Mouse (Mus musculus) liver, embryonic 16.5 days (tissue): ENCODE measurements around the gene Ric1. TPM values are rescaled to one million over a fixed set of nuclear protein-coding genes. Genes with fewer than 3 reads are reported as not detected.

Experiments
- ATAC-seq: fragments of 200-750 bp; cut with Nextera tagmentation; 2 replicates; pipeline ENCODE4 v1.8.0; 2017; ENCODE audit warnings: low read depth, mild to moderate bottlenecking, moderate number of reproducible peaks, moderate library complexity
- H3K27ac ChIP-seq: fragments of 300-500 bp; sonication (generic); 2 replicates; pipeline ENCODE4 v1.5.1; 2014; ENCODE audit warnings: mild to moderate bottlenecking, low read length
- H3K27me3 ChIP-seq: fragments of 300-500 bp; sonication (generic); 2 replicates; pipeline ENCODE4 v1.6.1; 2014; ENCODE audit warnings: low read depth, low read length, mixed read lengths; ENCODE audit not compliant: control insufficient read depth, insufficient read depth
- H3K36me3 ChIP-seq: fragments of 300-500 bp; sonication (generic); 2 replicates; pipeline ENCODE4 v1.6.1; 2014; ENCODE audit warnings: mild to moderate bottlenecking; ENCODE audit not compliant: control insufficient read depth, insufficient read depth
- H3K4me1 ChIP-seq: fragments of 300-500 bp; sonication (generic); 2 replicates; pipeline ENCODE4 v1.6.1; 2014; ENCODE audit warnings: low read depth, low read length, mixed read lengths; ENCODE audit not compliant: control insufficient read depth
- H3K4me2 ChIP-seq: fragments of 300-500 bp; sonication (generic); 2 replicates; pipeline ENCODE4 v1.6.1; 2014; ENCODE audit warnings: low read depth, low read length, mixed read lengths
- H3K4me3 ChIP-seq: fragments of 300-500 bp; sonication (generic); 2 replicates; pipeline ENCODE4 v1.5.1; 2014; ENCODE audit warnings: low read depth, mild to moderate bottlenecking, low read length
- H3K9ac ChIP-seq: fragments of 300-500 bp; sonication (generic); 2 replicates; pipeline ENCODE4 v1.6.1; 2014; ENCODE audit warnings: low read depth, low read length
- H3K9me3 ChIP-seq: fragments of 300-500 bp; sonication (generic); replicated peaks from 2 replicates; pipeline ENCODE4 v1.6.1; 2016; ENCODE audit warnings: low read length; ENCODE audit not compliant: control insufficient read depth
- WGBS: fragments of 180-500 bp; shearing (Covaris S2); extraction: QIAGEN DNeasy Blood & Tissue Kit; methylation state at CpG from one replicate; pipeline ENCODE4 v1.1.7; 2014; ENCODE audit not compliant: insufficient replicate concordance; 5-methylcytosine and 5-hydroxymethylcytosine counted together
- polyA plus RNA-seq: library from polyadenylated mRNA; unstranded; fragments of >200 nt; fragmentation: Nextera tagmentation; extraction: Ambion mirVana; gene quantifications from 2 replicates; pipeline ENCODE4 v1.2.1, GENCODE M21; 2015

Gene Ric1
- 3.2 and 3.6 TPM in 2 replicates for polyA plus RNA-seq

- Histone ChIP-seq H3K27ac (peak within 1 kb of the TSS; percentile 95), H3K4me3 (peak within 1 kb of the TSS; percentile 80), H3K9me3 (no peaks in the 10 kb centered on the region), H3K27me3 (no peaks in the 10 kb centered on the region), H3K9ac (peak within 1 kb of the TSS; percentile 82), H3K4me2 (peak within 1 kb of the TSS; percentile 93), H3K4me1 (peaks cover 11% of the 10 kb centered on the region), H3K36me3 (no peaks in the 10 kb centered on the region)
- ATAC-seq: peak; percentile 98
- WGBS: under 1% methylated on average over 60 of the region's 80 CpGs
Observed at GRCm38 (mm10) chr19:29521637-29522435, at the start of gene Ric1. Ric1 (plus strand) TSS chr19:29522282.

GRCm38 (mm10) chr19:29472424-29472823 is 49.7 kb upstream of the Ric1 start:
- H3K27me3 ChIP-seq: no peaks in the 10 kb centered on the region
- WGBS: 26% methylated on average over 8 of the region's 8 CpGs
- H3K27ac ChIP-seq: no peak overlapping the region
- H3K4me2 ChIP-seq: no peak overlapping the region
- 0 out of 2 replicates have a peak, but pooled peaks have one; percentile 41 for ATAC-seq
- no peaks in the 10 kb centered on the region for H3K9me3 ChIP-seq
- H3K4me1 ChIP-seq: peaks cover 24% of the 10 kb centered on the region
- H3K9ac ChIP-seq: no peak overlapping the region
- H3K36me3 ChIP-seq: no peaks in the 10 kb centered on the region
- no peak overlapping the region for H3K4me3 ChIP-seq

- no peak for ATAC-seq
Observed at GRCm38 (mm10) chr19:29472946-29473345, 49.1 kb upstream of the Ric1 start.

GRCm38 (mm10) chr19:29474803-29475202 is 47.3 kb upstream of the Ric1 start:
- Histone ChIP-seq H3K4me1 (peaks cover 12% of the 10 kb centered on the region), H3K27me3 (no peaks in the 10 kb centered on the region), H3K27ac (no peak overlapping the region), H3K4me2 (no peak overlapping the region), H3K4me3 (no peak overlapping the region), H3K9ac (no peak overlapping the region), H3K9me3 (no peaks in the 10 kb centered on the region), H3K36me3 (no peaks in the 10 kb centered on the region)
- no peak for ATAC-seq
- 46% methylated on average over 2 of the region's 2 CpGs for WGBS

More at GRCm38 (mm10) chr19:29472946-29473345, 49.1 kb upstream of the Ric1 start:
- no peaks in the 10 kb centered on the region for H3K27me3 ChIP-seq
- no peak overlapping the region for H3K4me3 ChIP-seq
- H3K9me3 ChIP-seq: no peaks in the 10 kb centered on the region
- H3K36me3 ChIP-seq: no peaks in the 10 kb centered on the region
- H3K4me2 ChIP-seq: no peak overlapping the region
- peaks cover 24% of the 10 kb centered on the region for H3K4me1 ChIP-seq
- H3K27ac ChIP-seq: no peak overlapping the region
- H3K9ac ChIP-seq: no peak overlapping the region
- WGBS: 65% methylated on average over 5 of the region's 5 CpGs

- no peaks in the 10 kb centered on the region for H3K36me3 ChIP-seq
- no peak for ATAC-seq
- H3K4me1 ChIP-seq: peaks cover 8% of the 10 kb centered on the region
- H3K27ac ChIP-seq: no peak overlapping the region
- H3K27me3 ChIP-seq: no peaks in the 10 kb centered on the region
- H3K4me3 ChIP-seq: no peak overlapping the region
- no peak overlapping the region for H3K4me2 ChIP-seq
- no peaks in the 10 kb centered on the region for H3K9me3 ChIP-seq
- no peak overlapping the region for H3K9ac ChIP-seq
- WGBS: 30% methylated on average over 4 of the region's 4 CpGs
Observed at GRCm38 (mm10) chr19:29475210-29475620, 46.9 kb upstream of the Ric1 start.

- H3K9me3 ChIP-seq: no peaks in the 10 kb centered on the region
- H3K27me3 ChIP-seq: no peaks in the 10 kb centered on the region
- ATAC-seq: no peak
- WGBS: 7% methylated on average over 4 of the region's 4 CpGs
- no peak overlapping the region for H3K9ac ChIP-seq
- H3K36me3 ChIP-seq: no peaks in the 10 kb centered on the region
- H3K4me1 ChIP-seq: peaks cover 3% of the 10 kb centered on the region; the same call in 1 of the 2 replicates
- no peak overlapping the region for H3K4me2 ChIP-seq
- H3K4me3 ChIP-seq: no peak overlapping the region
- H3K27ac ChIP-seq: no peak overlapping the region
Observed at GRCm38 (mm10) chr19:29478598-29478997, 43.5 kb upstream of the Ric1 start.

- Histone ChIP-seq H3K9ac (no peak overlapping the region), H3K4me3 (no peak overlapping the region), H3K27ac (no peak overlapping the region), H3K4me1 (no peaks in the 10 kb centered on the region; the same call in 1 of the 2 replicates), H3K36me3 (no peaks in the 10 kb centered on the region), H3K9me3 (no peaks in the 10 kb centered on the region), H3K27me3 (no peaks in the 10 kb centered on the region), H3K4me2 (no peak overlapping the region)
- 39% methylated on average over 6 of the region's 6 CpGs for WGBS
- no peak for ATAC-seq
Observed at GRCm38 (mm10) chr19:29481578-29481977, 40.5 kb upstream of the Ric1 start.

- H3K9ac ChIP-seq: no peak overlapping the region
- H3K4me2 ChIP-seq: no peak overlapping the region
- no peaks in the 10 kb centered on the region; the same call in 1 of the 2 replicates for H3K4me1 ChIP-seq
- WGBS: 55% methylated on average over 5 of the region's 5 CpGs
- no peak overlapping the region for H3K27ac ChIP-seq
- H3K36me3 ChIP-seq: no peaks in the 10 kb centered on the region
- H3K9me3 ChIP-seq: no peaks in the 10 kb centered on the region
- H3K27me3 ChIP-seq: no peaks in the 10 kb centered on the region
- no peak for ATAC-seq
- no peak overlapping the region for H3K4me3 ChIP-seq
Observed at GRCm38 (mm10) chr19:29482148-29482547, 39.9 kb upstream of the Ric1 start.

GRCm38 (mm10) chr19:29482637-29483036 is 39.4 kb upstream of the Ric1 start:
- Histone ChIP-seq H3K27me3 (no peaks in the 10 kb centered on the region), H3K9me3 (no peaks in the 10 kb centered on the region), H3K27ac (no peak overlapping the region), H3K9ac (no peak overlapping the region), H3K4me1 (no peaks in the 10 kb centered on the region; the same call in 1 of the 2 replicates), H3K36me3 (no peaks in the 10 kb centered on the region), H3K4me3 (no peak overlapping the region), H3K4me2 (no peak overlapping the region)
- no peak for ATAC-seq
- WGBS: 19% methylated on average over 3 of the region's 3 CpGs
